Mouse (Mus musculus): ENCODE measurements around the gene Nup98.

Gene Nup98

GRCm38 (mm10) chr7:102116579-102117331 is 93.2 kb downstream of the Nup98 start, which contains the start of gene Chrna10:
Chrna10 (minus strand) TSS chr7:102116828.
- no peak for DNase-seq (ENCODE audit: low spot score)

GRCm38 (mm10) chr7:102113151-102113729 is 96.7 kb downstream of the Nup98 start:
- DNase-seq (ENCODE audit: low spot score): no peak

- DNase-seq (ENCODE audit: low spot score): no peak
Observed at GRCm38 (mm10) chr7:102109746-102110145, 100.2 kb downstream of the Nup98 start.

- no peak for DNase-seq (ENCODE audit: low spot score)
Observed at GRCm38 (mm10) chr7:102109171-102109570, 100.8 kb downstream of the Nup98 start, which contains the start of gene Art5. Art5 (minus strand) TSS chr7:102109489.

- DNase-seq (ENCODE audit: low spot score): no peak
Observed at GRCm38 (mm10) chr7:102108206-102108605, 101.8 kb downstream of the Nup98 start.

- DNase-seq (ENCODE audit: low spot score): no peak
Observed at GRCm38 (mm10) chr7:102106700-102107141, 103.3 kb downstream of the Nup98 start.

- no peak for DNase-seq (ENCODE audit: low spot score)
Observed at GRCm38 (mm10) chr7:102104126-102104525, 105.8 kb downstream of the Nup98 start.

GRCm38 (mm10) chr7:102103555-102103954 is 106.4 kb downstream of the Nup98 start:
- DNase-seq (ENCODE audit: low spot score): no peak

GRCm38 (mm10) chr7:102102696-102103095 is 107.3 kb downstream of the Nup98 start:
- DNase-seq (ENCODE audit: low spot score): no peak

- DNase-seq (ENCODE audit: low spot score): no peak
Observed at GRCm38 (mm10) chr7:102102241-102102640, 107.7 kb downstream of the Nup98 start.

GRCm38 (mm10) chr7:102101487-102101886 is 108.5 kb downstream of the Nup98 start, which contains the start of gene Art1:
Art1 (plus strand) TSS chr7:102101743.
- no peak for DNase-seq (ENCODE audit: low spot score)

- no peak for DNase-seq (ENCODE audit: low spot score)
Observed at GRCm38 (mm10) chr7:102100868-102101267, 109.1 kb downstream of the Nup98 start.

- no peak for DNase-seq (ENCODE audit: low spot score)
Observed at GRCm38 (mm10) chr7:102099760-102100661, 110.0 kb downstream of the Nup98 start.

- DNase-seq (ENCODE audit: low spot score): no peak
Observed at GRCm38 (mm10) chr7:102087336-102087735, 122.6 kb downstream of the Nup98 start.

GRCm38 (mm10) chr7:102084041-102084696 is 125.8 kb downstream of the Nup98 start:
- no peak for DNase-seq (ENCODE audit: low spot score)

- no peak for DNase-seq (ENCODE audit: low spot score)
Observed at GRCm38 (mm10) chr7:102082816-102083215, 127.2 kb downstream of the Nup98 start, which contains the start of gene Trpc2. Trpc2 (plus strand) TSS chr7:102083116.

GRCm38 (mm10) chr7:102081784-102082183 is 128.2 kb downstream of the Nup98 start:
- no peak for DNase-seq (ENCODE audit: low spot score)

- no peak for DNase-seq (ENCODE audit: low spot score)
Observed at GRCm38 (mm10) chr7:102080311-102080710, 129.7 kb downstream of the Nup98 start.

- DNase-seq (ENCODE audit: low spot score): peak; percentile 51
Observed at GRCm38 (mm10) chr7:102078517-102078916, 131.5 kb downstream of the Nup98 start.

GRCm38 (mm10) chr7:102076714-102077296 is 133.2 kb downstream of the Nup98 start:
- no peak for DNase-seq (ENCODE audit: low spot score)
